Mouse (Mus musculus): ENCODE data around the gene Tcaim. TPM values are rescaled to one million over a fixed set of nuclear protein-coding genes. Genes with fewer than 3 reads are reported as not detected.

The Tcaim gene
- polyA plus RNA-seq, 1 experiment from 2014 or later = 4.6 TPM

- peaks cover 5% of the 10 kb centered on the region for H3K4me1 ChIP-seq
- ATAC-seq (ENCODE audit: extremely low read depth, insufficient number of reproducible peaks, low FRiP score, low TSS enrichment) = no peak
- peak within 1 kb of the TSS; percentile 83 for H3K4me3 ChIP-seq
- H3K9me3 ChIP-seq = peaks cover 9% of the 10 kb centered on the region; the same call in 1 of the 2 replicates
- no peak within 1 kb of the TSS for H3K27ac ChIP-seq (replicated peaks)
- H3K36me3 ChIP-seq = peaks cover 7% of the 10 kb centered on the region; the same call in 1 of the 2 replicates
- peak within 1 kb of the TSS; percentile 88 for H3K4me2 ChIP-seq
- no peak within 1 kb of the TSS for H3K9ac ChIP-seq
- H3K27me3 ChIP-seq (replicated peaks) = peaks cover 18% of the 10 kb centered on the region; the same call in 1 of the 2 replicates
- 77% methylated on average over 3 of the region's 3 CpGs for WGBS
These were observed 80.0 kb downstream of the Tcaim start, which contains the start of gene Zkscan7 for GRCm38 (mm10) chr9:122885385-122885784. Gene Zkscan7, plus strand, starts transcription at chr9:122885685.

Other genes starting within 250 kb of the Tcaim start
- gene Topaz1, start 58.2 kb upstream of the Tcaim start, polyA plus RNA-seq (2015; fragmentation: Nextera tagmentation; extraction: Ambion mirVana) = not detected in 2 replicates
- gene Gm35549, start 38.5 kb downstream of the Tcaim start, polyA plus RNA-seq (2015; fragmentation: Nextera tagmentation; extraction: Ambion mirVana) = 0.25 TPM in 1 of 2 replicates, not detected in the other
- gene Zfp445, start 60.5 kb downstream of the Tcaim start, polyA plus RNA-seq (2015; fragmentation: Nextera tagmentation; extraction: Ambion mirVana) = 33.7 and 40.3 TPM in 2 replicates
- 2.1 and 3.0 TPM in 2 replicates for gene Zkscan7, start 80.1 kb downstream of the Tcaim start, polyA plus RNA-seq (2015; fragmentation: Nextera tagmentation; extraction: Ambion mirVana)
- gene Zfp105, start 117.5 kb downstream of the Tcaim start, polyA plus RNA-seq (2015; fragmentation: Nextera tagmentation; extraction: Ambion mirVana) = 11.0 and 12.0 TPM in 2 replicates
- 20.1 and 22.3 TPM in 2 replicates for gene 1110059G10Rik, start 145.5 kb downstream of the Tcaim start, polyA plus RNA-seq (2015; fragmentation: Nextera tagmentation; extraction: Ambion mirVana)
- gene Kif15, start 145.5 kb downstream of the Tcaim start, polyA plus RNA-seq (2015; fragmentation: Nextera tagmentation; extraction: Ambion mirVana) = 27.5 and 27.6 TPM in 2 replicates
- gene Tmem42, start 215.8 kb downstream of the Tcaim start, polyA plus RNA-seq (2015; fragmentation: Nextera tagmentation; extraction: Ambion mirVana) = 17.9 and 21.4 TPM in 2 replicates
- 0.27 and 0.57 TPM in 2 replicates for gene Tgm4, start 229.2 kb downstream of the Tcaim start, polyA plus RNA-seq (2015; fragmentation: Nextera tagmentation; extraction: Ambion mirVana)